Mouse (Mus musculus) ES-Bruce4 (cell line): ENCODE measurements around the gene Tor4a.

Source experiments
- CTCF ChIP-seq: IDR thresholded peaks from one replicate; pipeline ENCODE4 v1.8.1; 2011; ENCODE audit warnings: low read depth, low read length
- POLR2A ChIP-seq: IDR thresholded peaks from one replicate; pipeline ENCODE4 v1.8.1; 2011; ENCODE audit warnings: low read length; ENCODE audit not compliant: insufficient read depth

DNA sequence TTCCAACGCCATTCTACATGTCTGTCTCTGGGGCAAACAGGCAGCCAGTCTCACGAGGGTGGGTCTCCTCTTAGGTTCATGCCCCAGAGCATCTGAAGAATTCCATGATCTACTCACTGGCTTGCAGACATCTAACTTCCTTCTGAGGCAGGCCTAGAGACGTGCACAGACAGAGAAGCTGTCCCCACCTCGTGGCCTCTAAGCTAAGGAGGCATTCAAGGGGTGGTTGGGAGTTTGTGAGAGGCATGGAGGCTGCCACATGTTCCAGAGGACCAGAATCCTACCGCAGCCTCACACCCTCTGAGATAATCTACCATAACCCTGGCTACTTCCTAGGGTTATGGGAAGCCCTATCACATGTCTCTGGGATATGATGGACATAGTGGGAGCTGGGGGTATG is 2.7 kb downstream of the Tor4a start:
- TF ChIP-seq POLR2A (no peak), CTCF (no peak)
